ENCODE assay signal across 13 mouse cellular contexts in genomic region chr15:61415626-61416025, GRCm38 (mm10).
DNase-seq lines count a peak whose midpoint lies in the region; ATAC-seq and TF ChIP-seq lines count a peak whose summit lies in the region.
"Had no signal": no experiment of that assay in that cellular context is flagged by ENCODE, and none has a peak within 500 bp of the region (broad histone marks: within the 10 kb centered on the region; RNA-seq: fewer than 3 reads in every experiment).

No protein-coding gene starts in this region.

- H3K36me3 ChIP-seq in intestine, postnatal 0 days (ENCODE audit: control insufficient read depth, insufficient read depth) = no peaks in the 10 kb centered on the region
- H3K36me3 ChIP-seq in intestine, embryonic 16.5 days (ENCODE audit: control insufficient read depth, insufficient read depth, low read length) = no peaks in the 10 kb centered on the region
- no peaks in the 10 kb centered on the region for H3K36me3 ChIP-seq in midbrain, embryonic 16.5 days (ENCODE audit: control insufficient read depth, insufficient read depth, low read length)
- H3K36me3 ChIP-seq: hindbrain, embryonic 15.5 days had no signal

- H3K9me3 ChIP-seq in intestine, postnatal 0 days (ENCODE audit: control insufficient read depth) = no peaks in the 10 kb centered on the region
- no peaks in the 10 kb centered on the region for H3K9me3 ChIP-seq in intestine, embryonic 16.5 days (ENCODE audit: control insufficient read depth, low read length)
- H3K9me3 ChIP-seq in midbrain, embryonic 16.5 days (replicated peaks; ENCODE audit: control insufficient read depth, low read length, poor library complexity, severe bottlenecking) = no peaks in the 10 kb centered on the region
- H3K9me3 ChIP-seq: hindbrain, embryonic 15.5 days had no signal

- no peak overlapping the region for H3K9ac ChIP-seq in intestine, postnatal 0 days (ENCODE audit: low read depth, low read length)
- no peak overlapping the region for H3K9ac ChIP-seq in intestine, embryonic 16.5 days (ENCODE audit: low read depth, low read length)
- H3K9ac ChIP-seq in midbrain, embryonic 16.5 days (ENCODE audit: low read depth, low read length) = no peak overlapping the region
- H3K9ac ChIP-seq: hindbrain, embryonic 15.5 days had no signal

- H3K4me2 ChIP-seq in intestine, postnatal 0 days (replicated peaks; ENCODE audit: low read depth) = no peak overlapping the region
- no peak overlapping the region for H3K4me2 ChIP-seq in intestine, embryonic 16.5 days (ENCODE audit: low read depth, low read length)
- no peak overlapping the region for H3K4me2 ChIP-seq in midbrain, embryonic 16.5 days (ENCODE audit: low read length)
- H3K4me2 ChIP-seq: hindbrain, embryonic 15.5 days had no signal

- DNase-seq in CD4-positive helper T cell, adult 2 months (ENCODE audit: low read depth, low spot score) = peak; percentile 43
- no peak for DNase-seq in Patski (ENCODE audit: low read depth, low spot score)
- DNase-seq in naive thymus-derived CD4-positive, alpha-beta T cell, adult 2 months (ENCODE audit: low read depth) = peak; percentile 69
- DNase-seq in cerebellum, adult 9-10 months = no peak
- no peak for DNase-seq in testis, postnatal 14 days (ENCODE audit: low spot score)
- DNase-seq: cerebellum, adult 11-12 months; gastrocnemius, postnatal 14 days; right cerebral cortex, postnatal 14 days had no signal

- no peak overlapping the region for H3K27ac ChIP-seq in intestine, postnatal 0 days (ENCODE audit: low read depth, low read length)
- H3K27ac ChIP-seq in intestine, embryonic 16.5 days (ENCODE audit: low read length) = no peak overlapping the region
- no peak overlapping the region for H3K27ac ChIP-seq in midbrain, embryonic 16.5 days (ENCODE audit: low read length)
- H3K27ac ChIP-seq: hindbrain, embryonic 15.5 days had no signal

- H3K4me1 ChIP-seq in intestine, postnatal 0 days (replicated peaks; ENCODE audit: control insufficient read depth, insufficient read depth, low read length) = no peaks in the 10 kb centered on the region
- no peaks in the 10 kb centered on the region for H3K4me1 ChIP-seq in intestine, embryonic 16.5 days (ENCODE audit: control insufficient read depth, insufficient read depth, low read length)
- no peaks in the 10 kb centered on the region for H3K4me1 ChIP-seq in midbrain, embryonic 16.5 days (ENCODE audit: control insufficient read depth, insufficient read depth, low read length)
- H3K4me1 ChIP-seq: hindbrain, embryonic 15.5 days had no signal

- no peaks in the 10 kb centered on the region for H3K27me3 ChIP-seq in intestine, postnatal 0 days (replicated peaks; ENCODE audit: control insufficient read depth, insufficient read depth, low read length)
- no peaks in the 10 kb centered on the region for H3K27me3 ChIP-seq in intestine, embryonic 16.5 days (replicated peaks; ENCODE audit: control insufficient read depth, insufficient read depth, low read length)
- H3K27me3 ChIP-seq in Patski = no peaks in the 10 kb centered on the region
- no peaks in the 10 kb centered on the region for H3K27me3 ChIP-seq in midbrain, embryonic 16.5 days (ENCODE audit: control insufficient read depth, insufficient read depth, low read depth, low read length)
- H3K27me3 ChIP-seq: hindbrain, embryonic 15.5 days had no signal

- H3K4me3 ChIP-seq in intestine, postnatal 0 days (ENCODE audit: low read depth, low read length) = no peak overlapping the region
- no peak overlapping the region for H3K4me3 ChIP-seq in intestine, embryonic 16.5 days (ENCODE audit: low read length)
- H3K4me3 ChIP-seq in midbrain, embryonic 16.5 days (ENCODE audit: low read depth, low read length) = no peak overlapping the region
- H3K4me3 ChIP-seq: erythroblast, embryonic 14.5 days; hindbrain, embryonic 15.5 days had no signal

- in situ Hi-C loops in Patski (cut with MboI; ENCODE audit: low pct_unique_long_range_greater_than_20kb) = no loop called here

- CTCF ChIA-PET in Patski (lab: Charles Lee) = interaction anchor here (1.6 kb wide), 1 partner anchor 568 kb away, joined by 4 read pairs; no protein-coding TSS in a partner anchor

- TF ChIP-seq CTCF in intestine, postnatal 0 days (IDR thresholded peaks at IDR 0.05; ENCODE audit: low read depth) = peak; percentile 62
- TF ChIP-seq CTCF in Patski (IDR thresholded peaks at IDR 0.05) = peak; percentile 45

- POLR2A ChIA-PET in Patski (lab: Charles Lee) = no interaction called here

- ATAC-seq in intestine, postnatal 0 days = no peak
- ATAC-seq in intestine, embryonic 16.5 days = no peak
- no peak for ATAC-seq in Patski
- no peak for ATAC-seq in midbrain, embryonic 16.5 days

- WGBS in intestine, postnatal 0 days = 55% methylated on average over 1 of the region's 1 CpGs
- WGBS in intestine, embryonic 16.5 days = 70% methylated on average over 1 of the region's 1 CpGs
- WGBS in midbrain, embryonic 16.5 days = 61% methylated on average over 1 of the region's 1 CpGs

Comparison
In these comparisons a context has a peak if more than half of its experiments do, and no peak if none do; other contexts are left out.
1. DNase-seq: peak in CD4-positive helper T cell, adult 2 months (single experiment) and naive thymus-derived CD4-positive, alpha-beta T cell, adult 2 months (single experiment); none in Patski (single experiment), cerebellum, adult 9-10 months (single experiment) and testis, postnatal 14 days (single experiment).